Mouse (Mus musculus) megakaryocyte, embryonic 14.5 days (primary cell): ENCODE results near the gene Fam168a.

Experiments used
- FLI1 ChIP-seq: IDR thresholded peaks from 2 replicates; pipeline ENCODE4 v1.6.1; 2012; ENCODE audit warnings: low read length, inconsistent platforms, mixed read lengths
- GATA1 ChIP-seq: IDR thresholded peaks from 3 replicates; pipeline ENCODE4 v1.6.1; 2012; ENCODE audit warnings: mixed read lengths, low read length, inconsistent platforms, borderline replicate concordance

GRCm38 (mm10) chr7:100851481-100852356 is 145.3 kb downstream of the Fam168a start:
- no peak for TF ChIP-seq GATA1
- no peak for TF ChIP-seq FLI1
